Mouse (Mus musculus) bone marrow, adult 2 months (tissue): Measurements from ENCODE around the gene Lcn2. TPM values are rescaled to one million over a fixed set of nuclear protein-coding genes. Genes with fewer than 3 reads are reported as not detected.

Experiments used
- H3K27ac ChIP-seq: fragments of 200-500 bp; 2 replicates; pipeline ENCODE4 v1.5.1; 2012; ENCODE audit warnings: low read depth, mild to moderate bottlenecking, control low read depth, inconsistent platforms, low read length; ENCODE audit not compliant: control insufficient read depth, poor library complexity, insufficient read depth
- H3K4me1 ChIP-seq: fragments of 200-500 bp; 2 replicates; pipeline ENCODE4 v1.6.1; 2011; ENCODE audit warnings: low read length; ENCODE audit not compliant: control insufficient read depth, insufficient read depth
- H3K4me3 ChIP-seq: fragments of 200-500 bp; replicated peaks from 2 replicates; pipeline ENCODE3; 2011; ENCODE audit warnings: mild to moderate bottlenecking, low read depth, low read length, control low read depth; ENCODE audit not compliant: control insufficient read depth
- CTCF ChIP-seq: fragments of 200-500 bp; IDR thresholded peaks from 2 replicates; pipeline ENCODE4 v1.5.1; 2011; ENCODE audit warnings: low read length, control low read depth; ENCODE audit not compliant: control insufficient read depth, insufficient read depth
- POLR2A ChIP-seq: fragments of 200-500 bp; IDR thresholded peaks from 2 replicates; pipeline ENCODE4 v1.6.1; 2011; ENCODE audit warnings: low read depth, mild to moderate bottlenecking, control low read depth, low read length, borderline replicate concordance; ENCODE audit not compliant: control insufficient read depth
- WGBS: fragments of 180-500 bp; shearing (Covaris S2); methylation state at CpG from one replicate; pipeline ENCODE4 v1.1.7; 2018; 5-methylcytosine and 5-hydroxymethylcytosine counted together
- polyA plus RNA-seq: library from polyadenylated mRNA; stranded (reverse); fragments of >200 nt; gene quantifications from 2 replicates; pipeline ENCODE4 v1.2.4, GENCODE M21; 2011; ENCODE audit warnings: low replicate concordance; ENCODE audit not compliant: missing spikeins, insufficient read depth, insufficient read length

Gene Lcn2
- polyA plus RNA-seq, 1 experiment, result 1,079 TPM

DNA sequence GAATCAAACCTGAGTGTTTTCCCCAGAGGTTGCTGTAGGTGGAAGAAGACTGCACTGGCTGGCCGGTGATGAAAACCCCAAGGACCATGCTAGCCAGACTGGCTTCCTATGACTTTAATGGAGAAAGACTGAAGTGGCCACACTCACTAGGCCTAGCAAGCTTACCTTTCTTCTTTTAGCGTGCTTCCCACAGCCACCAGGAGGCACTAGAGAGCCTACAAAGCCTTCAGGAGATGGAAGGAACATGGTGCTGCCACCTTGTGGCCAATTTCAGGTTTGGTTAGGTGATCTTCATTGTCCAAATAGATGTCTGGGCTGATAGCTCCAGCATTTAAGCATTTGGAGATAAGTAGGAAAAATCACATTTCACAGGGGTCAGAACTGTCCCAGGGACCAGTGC lies 16.6 kb upstream of the Lcn2 start:
- H3K4me3 ChIP-seq, result no peak overlapping the region
- peak; percentile 100 for TF ChIP-seq CTCF
- no peak for TF ChIP-seq POLR2A
- no peak overlapping the region for H3K27ac ChIP-seq
- 20% methylated on average over 2 of the region's 2 CpGs for WGBS
- H3K4me1 ChIP-seq, result no peaks in the 10 kb centered on the region

DNA sequence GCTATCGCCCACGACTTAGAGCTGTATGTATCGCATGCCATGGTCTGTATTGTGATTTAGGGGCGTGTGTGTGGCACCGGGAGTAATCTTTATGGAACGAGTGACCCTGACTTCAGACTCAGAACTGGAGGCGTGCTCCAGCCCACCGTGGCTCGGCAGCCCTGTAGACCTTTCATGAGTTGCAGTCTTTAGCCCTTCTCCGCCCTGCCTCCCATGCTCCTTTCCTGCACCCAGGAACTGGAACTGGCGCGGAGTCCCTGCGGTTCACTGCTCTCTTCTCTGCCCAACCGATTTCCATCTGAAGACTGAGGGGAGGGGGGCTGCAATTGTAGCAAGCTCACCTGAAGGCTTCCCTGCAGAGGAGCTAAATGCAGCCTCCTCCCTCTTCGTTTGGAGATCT lies 8.6 kb upstream of the Lcn2 start:
- no peak for TF ChIP-seq POLR2A
- TF ChIP-seq CTCF, result no peak
- WGBS, result under 1% methylated on average over 15 of the region's 15 CpGs
- peak overlapping the region; percentile 89 for H3K27ac ChIP-seq
- H3K4me3 ChIP-seq, result peak overlapping the region; percentile 73
- H3K4me1 ChIP-seq, result no peaks in the 10 kb centered on the region; the same call in 1 of the 2 replicates

DNA sequence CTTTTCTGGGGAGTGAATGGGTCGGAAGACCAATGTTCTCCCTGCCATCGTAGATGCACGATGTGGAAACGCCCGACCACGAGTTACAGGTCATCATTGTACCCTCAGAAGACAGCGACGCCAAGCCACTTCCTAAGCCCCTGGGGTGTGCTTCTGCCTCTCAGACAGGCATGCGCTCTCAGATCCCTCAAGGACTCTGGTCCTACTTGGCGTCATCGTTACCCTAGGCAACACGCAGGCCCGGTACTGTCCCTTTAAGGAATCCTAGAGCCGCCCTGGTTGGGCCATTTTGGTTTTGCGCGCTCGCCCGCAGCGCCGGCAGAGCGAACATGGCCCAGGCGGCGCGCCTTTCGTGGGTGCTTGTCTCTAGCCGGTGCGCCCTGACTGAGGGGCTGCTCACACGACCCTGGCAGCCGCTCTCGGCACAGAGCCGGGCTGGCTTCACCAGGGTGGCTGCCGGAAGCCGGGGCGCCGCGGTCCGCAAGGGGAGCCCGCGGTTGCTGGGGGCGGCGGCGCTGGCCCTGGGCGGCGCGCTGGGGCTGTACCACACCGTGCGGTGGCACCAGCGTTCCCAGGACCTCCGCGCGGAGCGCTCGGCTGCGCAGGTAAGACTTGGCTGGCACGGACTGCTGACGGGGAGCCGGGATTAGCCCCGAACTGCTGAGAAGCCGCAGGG lies 8.0 kb upstream of the Lcn2 start:
- WGBS, result under 1% methylated on average over 59 of the region's 59 CpGs
- TF ChIP-seq CTCF, result no peak
- TF ChIP-seq POLR2A, result no peak
- Histone ChIP-seq H3K27ac (peak overlapping the region; percentile 89), H3K4me1 (no peaks in the 10 kb centered on the region; the same call in 1 of the 2 replicates), H3K4me3 (peak overlapping the region; percentile 73)

DNA sequence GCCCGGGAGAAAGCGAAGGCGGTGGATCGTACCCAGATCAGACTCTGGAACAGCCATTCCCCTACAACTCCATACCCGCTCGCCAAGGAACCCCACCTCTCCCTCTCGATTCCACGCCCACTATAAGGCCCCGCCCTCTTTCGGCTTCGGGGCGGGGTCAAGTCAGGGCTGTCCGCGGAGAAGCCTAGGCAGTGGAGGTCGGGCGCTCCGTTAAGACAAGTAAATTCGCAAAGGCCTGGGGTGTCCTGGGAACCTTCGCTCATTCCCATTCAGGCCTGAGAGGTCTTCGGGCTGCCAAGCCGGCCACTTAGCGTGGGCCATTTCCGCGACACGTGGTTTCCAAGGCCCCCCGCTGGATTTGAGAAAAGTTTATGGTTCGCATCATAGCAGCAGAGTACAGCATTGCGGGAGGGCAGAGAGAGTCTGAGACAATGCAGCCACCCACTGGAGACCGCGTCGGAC lies 7.5 kb upstream of the Lcn2 start, which contains the start of gene Ptges2:
TSS of gene Ptges2 (plus strand) at position 413 of the 462 bp plus-strand sequence.
- WGBS, result under 1% methylated on average over 31 of the region's 31 CpGs

DNA sequence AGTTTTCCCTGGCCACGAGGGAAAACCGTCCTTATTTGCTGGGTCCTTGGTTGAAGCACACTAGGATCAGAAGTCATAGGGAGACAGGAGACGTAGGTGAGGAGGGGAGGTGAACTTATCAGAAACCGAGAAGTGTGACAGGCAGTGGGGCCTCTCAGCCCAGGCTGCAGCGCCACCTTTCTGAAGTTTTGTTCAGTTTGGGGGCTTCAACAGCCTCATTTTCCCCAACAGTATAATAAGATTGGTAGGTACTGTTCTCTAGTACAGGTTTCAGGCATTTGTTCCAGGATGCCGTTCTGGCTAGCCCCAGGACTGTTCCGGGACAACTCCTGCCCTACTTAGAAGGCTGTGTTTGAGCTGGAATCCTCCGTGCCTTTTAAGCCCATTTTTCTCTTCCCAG lies 6.9 kb upstream of the Lcn2 start:
- Histone ChIP-seq H3K4me1 (no peaks in the 10 kb centered on the region; the same call in 1 of the 2 replicates), H3K27ac (peak overlapping the region; percentile 89), H3K4me3 (peak overlapping the region; percentile 73)
- WGBS, result under 1% methylated on average over 8 of the region's 8 CpGs
- no peak for TF ChIP-seq POLR2A
- TF ChIP-seq CTCF, result peak; percentile 39; the same call in 1 of the 2 replicates

More for the DNA sequence above, 7.5 kb upstream of the Lcn2 start, which contains the start of gene Ptges2:
- TF ChIP-seq CTCF (peak; percentile 20; the same call in 1 of the 2 replicates), POLR2A (peak; percentile 54; the same call in 1 of the 2 replicates)
- H3K4me3 ChIP-seq, result peak within 1 kb of the TSS; percentile 73
- no peaks in the 10 kb centered on the region; the same call in 1 of the 2 replicates for H3K4me1 ChIP-seq
- peak within 1 kb of the TSS; percentile 89 for H3K27ac ChIP-seq

DNA sequence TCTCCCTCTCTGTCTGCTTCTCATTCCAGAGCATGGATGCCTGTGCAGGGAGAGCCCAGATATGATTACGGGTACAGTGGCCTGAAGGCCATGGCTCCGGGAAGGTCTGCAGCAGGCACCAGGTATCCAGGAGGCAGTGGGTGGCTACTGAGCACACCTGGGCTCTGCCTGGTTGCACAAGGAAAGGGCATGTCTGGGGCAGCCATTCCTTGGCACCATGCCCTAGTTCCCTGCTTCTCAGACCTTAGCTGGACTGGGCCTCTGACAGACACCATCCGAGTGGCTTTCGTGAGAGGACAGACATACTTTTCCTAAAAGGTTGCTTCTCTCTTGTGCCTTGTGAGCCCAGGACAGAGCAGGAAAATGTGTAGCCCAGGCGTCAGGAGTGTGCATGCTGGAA lies 4.0 kb upstream of the Lcn2 start:
- no peak overlapping the region for H3K4me3 ChIP-seq
- H3K4me1 ChIP-seq, result no peaks in the 10 kb centered on the region; the same call in 1 of the 2 replicates
- TF ChIP-seq POLR2A (no peak), CTCF (no peak)
- peak overlapping the region; percentile 75; the same call in 1 of the 2 replicates for H3K27ac ChIP-seq
- 86% methylated on average over 5 of the region's 5 CpGs for WGBS

DNA sequence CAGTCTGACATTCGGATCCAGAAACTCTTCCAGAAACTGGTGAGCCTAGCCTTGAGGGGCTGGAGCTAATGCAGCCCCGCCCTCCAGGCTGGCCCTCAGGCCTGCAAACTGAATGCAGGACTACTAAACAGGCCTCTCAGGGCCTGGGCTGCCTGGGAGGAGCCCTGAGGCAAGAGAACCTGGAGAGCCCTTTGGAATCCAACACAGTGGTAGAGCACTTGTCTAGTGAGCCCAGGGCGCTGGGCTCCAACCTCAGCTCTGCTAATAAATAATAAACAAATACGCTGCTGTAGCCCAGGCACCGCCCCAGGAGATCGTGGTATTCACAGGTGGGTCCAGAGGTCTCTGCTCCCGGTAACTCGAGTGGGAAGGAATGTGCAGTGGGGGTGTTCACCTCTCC lies 2.8 kb upstream of the Lcn2 start:
- 83% methylated on average over 8 of the region's 8 CpGs for WGBS
- TF ChIP-seq POLR2A (no peak), CTCF (no peak)
- Histone ChIP-seq H3K4me1 (no peaks in the 10 kb centered on the region; the same call in 1 of the 2 replicates), H3K27ac (no peak overlapping the region), H3K4me3 (no peak overlapping the region)

DNA sequence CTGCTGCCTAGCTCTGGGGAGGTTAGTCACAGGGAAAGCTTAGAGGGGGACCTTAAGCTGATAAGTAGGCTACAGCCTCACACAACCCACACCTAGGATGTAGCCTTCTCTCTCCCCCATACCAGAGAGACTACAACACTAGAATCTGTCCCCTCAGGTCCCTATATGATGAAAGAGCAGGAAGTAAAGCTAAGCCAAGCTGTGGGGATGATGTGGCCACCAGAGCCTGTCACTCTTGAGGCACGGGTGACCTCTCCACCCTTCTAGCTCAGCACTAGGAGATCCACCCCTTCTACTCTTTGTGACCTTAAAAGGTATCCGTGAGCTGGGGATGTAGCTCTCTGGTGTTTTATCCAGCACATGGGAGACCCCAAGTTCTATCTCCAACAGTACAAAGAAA lies 1.1 kb upstream of the Lcn2 start:
- Histone ChIP-seq H3K27ac (peak overlapping the region; percentile 88), H3K4me1 (no peaks in the 10 kb centered on the region; the same call in 1 of the 2 replicates), H3K4me3 (no peak overlapping the region)
- WGBS, result 38% methylated on average over 2 of the region's 2 CpGs
- TF ChIP-seq CTCF, result no peak
- TF ChIP-seq POLR2A, result no peak

DNA sequence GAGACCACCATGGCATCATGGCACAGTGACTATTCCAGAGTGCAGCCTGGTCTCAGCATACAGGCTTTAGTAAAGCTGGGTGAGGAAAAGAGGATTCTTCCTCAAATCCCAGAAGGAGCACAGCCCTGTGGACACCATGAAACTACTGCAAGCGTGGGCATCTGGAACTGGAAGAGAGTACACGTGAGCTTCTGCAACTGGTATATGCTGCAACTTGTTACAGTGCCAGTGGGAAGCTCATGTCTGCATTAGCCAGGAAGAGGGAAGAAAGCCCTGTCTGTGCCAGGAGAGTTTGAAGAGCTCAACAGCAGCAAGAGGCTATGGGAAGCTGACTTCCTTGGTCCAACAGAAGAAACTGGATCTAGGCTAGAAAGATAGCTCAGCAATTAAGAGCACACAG lies 5.4 kb downstream of the Lcn2 start:
- H3K4me3 ChIP-seq, result no peak overlapping the region
- 57% methylated on average over 2 of the region's 2 CpGs for WGBS
- H3K27ac ChIP-seq, result no peak overlapping the region
- peaks cover 4% of the 10 kb centered on the region for H3K4me1 ChIP-seq
- no peak for TF ChIP-seq CTCF
- TF ChIP-seq POLR2A, result no peak
